Mouse (Mus musculus): ENCODE measurements around the gene Gtf2h2.
"Not testable (repeated sequence)": the region's sequence is repeated elsewhere in the genome, so short reads cannot be mapped to it uniquely, and the experiment has no call there.

Gtf2h2 gene

DNA sequence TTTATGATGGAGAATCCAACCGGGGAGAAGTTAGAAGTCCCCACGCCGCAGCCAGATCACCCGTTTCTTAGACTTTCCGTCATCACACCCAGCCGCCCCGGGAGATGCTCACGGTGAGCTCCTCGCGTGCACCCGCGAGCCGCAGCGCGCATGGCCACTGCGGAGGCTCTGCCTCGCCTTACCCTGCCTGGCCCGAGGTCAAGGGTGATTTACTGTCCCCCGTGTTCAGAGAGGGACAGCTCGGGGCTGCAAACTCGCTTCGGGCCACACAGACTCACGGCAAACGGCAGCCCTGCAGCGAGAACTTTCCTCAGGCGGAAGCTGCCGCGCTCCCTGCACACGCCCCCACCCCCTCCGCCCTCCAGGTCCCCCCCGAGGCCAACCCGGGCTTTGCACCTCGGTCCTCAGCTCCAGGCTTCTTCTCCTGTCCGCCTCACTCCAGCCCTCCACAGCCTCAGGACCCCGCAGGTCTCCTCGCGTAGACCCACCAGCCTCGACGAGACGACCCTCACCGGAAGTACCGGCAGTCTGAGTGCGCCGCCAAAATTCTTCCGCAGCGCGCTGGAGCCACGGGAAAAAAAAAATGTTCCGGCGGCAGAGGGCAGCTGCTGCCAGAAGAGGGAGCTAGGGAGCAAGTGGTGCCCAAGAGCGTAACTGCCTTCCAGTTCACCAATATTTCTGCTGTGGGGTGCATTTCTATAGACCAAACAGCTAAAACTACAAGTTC lies at the start of gene Gtf2h2:
Gene Gtf2h2 (minus strand): TSS at position 519 of the 727 bp plus-strand sequence.
- DNase-seq (ENCODE audit: extremely low spot score, low read depth, low spot score), result peak; percentile 71

- no peak for DNase-seq (ENCODE audit: extremely low spot score, low read depth, low spot score)
Observed at GRCm38 (mm10) chr13:100536149-100536548, 43.8 kb upstream of the Gtf2h2 start.

- DNase-seq (ENCODE audit: extremely low spot score, low read depth, low spot score), result no peak
Observed at GRCm38 (mm10) chr13:100532788-100533365, 40.5 kb upstream of the Gtf2h2 start.

DNA sequence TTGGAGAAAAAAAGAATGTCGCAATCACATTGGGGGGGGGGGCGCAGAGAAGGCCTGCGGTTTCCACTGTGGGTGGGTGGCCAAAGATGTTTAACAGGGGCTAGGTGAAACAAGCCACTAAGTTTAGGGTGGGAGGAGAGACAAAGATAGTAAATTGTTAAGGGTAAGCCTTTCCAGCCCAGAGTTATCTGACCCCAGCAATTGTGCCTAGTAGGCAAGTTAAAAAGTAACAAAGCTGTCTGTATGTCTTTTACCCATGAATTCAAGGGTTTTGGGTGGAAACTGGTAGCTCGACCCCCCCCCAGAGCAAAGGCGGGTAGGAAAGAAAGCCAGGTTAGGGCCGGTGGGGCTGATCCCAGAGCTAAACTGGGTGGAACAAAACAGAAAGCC lies 34.3 kb upstream of the Gtf2h2 start:
- no peak for DNase-seq (ENCODE audit: extremely low spot score, low read depth, low spot score)

DNA sequence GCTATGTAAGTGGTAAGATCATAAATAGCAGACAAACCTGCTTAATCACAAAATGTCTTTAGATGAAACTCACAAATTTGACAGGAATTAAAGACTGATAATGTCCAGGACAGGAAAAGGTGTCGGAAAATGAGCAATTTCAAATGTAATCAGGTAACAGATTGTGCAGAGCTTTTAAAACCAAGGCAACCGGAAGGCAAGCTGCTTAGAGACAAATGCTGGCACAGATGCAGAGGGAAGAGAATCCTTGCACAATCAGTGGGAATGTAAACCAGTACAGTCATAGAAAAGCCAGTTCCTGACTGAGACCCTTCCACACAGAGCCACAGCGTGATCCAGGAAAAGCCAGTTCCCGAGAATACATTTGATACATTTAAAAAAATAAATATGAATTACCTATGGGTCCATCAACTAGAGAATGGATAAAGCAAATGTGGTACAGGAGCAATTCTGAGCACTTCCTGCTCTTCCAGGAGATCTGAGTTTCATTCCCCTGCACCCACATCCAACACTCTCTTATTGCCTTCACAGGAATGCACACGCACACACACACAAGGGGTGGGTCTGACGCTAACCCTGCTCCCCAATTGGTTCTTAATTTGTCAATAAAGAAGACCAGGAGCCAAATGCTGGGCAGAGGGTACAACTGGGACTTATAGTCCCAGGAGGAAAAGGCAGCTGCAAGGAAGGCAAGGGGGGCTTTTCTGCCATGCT lies 33.7 kb upstream of the Gtf2h2 start:
- DNase-seq (ENCODE audit: extremely low spot score, low read depth, low spot score), result no peak

- no peak for DNase-seq (ENCODE audit: extremely low spot score, low read depth, low spot score)
Observed at GRCm38 (mm10) chr13:100524896-100525295, 32.5 kb upstream of the Gtf2h2 start.

GRCm38 (mm10) chr13:100523698-100524097 lies 31.3 kb upstream of the Gtf2h2 start:
- DNase-seq (ENCODE audit: extremely low spot score, low read depth, low spot score), result no peak

DNA sequence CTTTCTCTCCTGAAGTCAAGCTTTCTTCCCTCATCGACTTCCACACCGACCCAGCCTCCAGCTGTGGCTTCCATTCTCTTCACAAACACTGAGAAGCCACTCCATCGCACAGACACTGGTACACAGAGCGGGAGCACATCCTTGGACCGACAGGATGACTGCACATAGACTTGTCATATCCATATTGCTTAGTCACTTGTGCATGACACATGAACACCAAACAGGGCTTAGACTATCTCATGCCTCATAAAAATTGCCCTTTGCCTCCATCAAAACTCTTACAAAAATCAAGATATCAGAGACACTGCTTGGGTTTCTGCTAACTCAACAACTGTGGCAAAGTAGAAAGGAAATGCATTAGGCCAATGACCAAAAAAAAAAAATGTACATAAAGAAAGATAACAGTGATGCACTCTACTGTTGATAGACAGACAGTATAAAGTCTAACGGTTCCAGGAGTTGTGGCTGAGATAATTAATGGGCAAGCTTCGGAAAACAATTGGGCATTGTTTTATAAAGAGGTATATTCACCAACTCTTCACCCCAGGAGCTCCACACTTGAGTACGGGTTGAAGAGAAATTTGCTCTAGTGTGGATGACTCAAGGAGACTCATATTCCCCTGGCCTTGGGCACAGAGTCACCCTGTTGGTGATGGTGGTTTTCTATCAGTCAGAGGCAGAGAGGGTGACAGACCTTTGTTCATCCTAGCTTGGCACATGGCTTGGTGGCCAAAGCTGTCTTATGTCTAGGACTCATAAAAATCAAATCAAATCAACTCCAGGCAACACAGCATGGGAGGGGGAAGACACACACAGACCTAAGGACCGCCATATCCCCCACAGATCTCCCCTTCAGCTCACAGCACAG lies 29.6 kb upstream of the Gtf2h2 start:
- no peak for DNase-seq (ENCODE audit: extremely low spot score, low read depth, low spot score)

GRCm38 (mm10) chr13:100519162-100519561 lies 26.8 kb upstream of the Gtf2h2 start:
- no peak for DNase-seq (ENCODE audit: extremely low spot score, low read depth, low spot score)

- no peak for DNase-seq (ENCODE audit: extremely low spot score, low read depth, low spot score)
Observed at GRCm38 (mm10) chr13:100518191-100518590, 25.8 kb upstream of the Gtf2h2 start.

DNA sequence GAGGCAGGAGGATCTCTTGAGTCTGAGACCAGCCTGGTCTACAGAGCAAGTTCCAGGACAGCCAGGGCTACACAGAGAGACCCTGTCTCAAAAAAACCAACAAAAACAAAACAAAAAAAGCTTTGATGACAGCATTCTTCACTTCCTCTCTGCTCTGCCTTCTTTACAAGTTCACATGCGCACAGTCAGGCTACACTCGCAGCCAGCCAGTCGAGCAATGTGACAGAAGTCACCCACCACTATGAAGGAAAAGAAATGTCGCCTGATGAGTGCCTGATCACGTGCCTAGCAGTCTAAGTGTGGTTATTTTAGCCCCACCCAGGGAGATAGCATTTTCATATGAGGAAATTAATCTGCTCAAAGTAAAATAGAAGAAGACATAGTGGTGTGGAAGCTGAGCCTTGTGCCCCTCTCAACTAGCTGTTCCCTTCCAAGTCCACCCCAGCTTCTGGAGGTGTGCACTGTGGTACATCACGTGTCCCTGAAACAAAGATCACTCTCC lies 25.3 kb upstream of the Gtf2h2 start:
- no peak for DNase-seq (ENCODE audit: extremely low spot score, low read depth, low spot score)

- DNase-seq (ENCODE audit: extremely low spot score, low read depth, low spot score), result no peak
Observed at GRCm38 (mm10) chr13:100516213-100517105, 24.1 kb upstream of the Gtf2h2 start.

DNA sequence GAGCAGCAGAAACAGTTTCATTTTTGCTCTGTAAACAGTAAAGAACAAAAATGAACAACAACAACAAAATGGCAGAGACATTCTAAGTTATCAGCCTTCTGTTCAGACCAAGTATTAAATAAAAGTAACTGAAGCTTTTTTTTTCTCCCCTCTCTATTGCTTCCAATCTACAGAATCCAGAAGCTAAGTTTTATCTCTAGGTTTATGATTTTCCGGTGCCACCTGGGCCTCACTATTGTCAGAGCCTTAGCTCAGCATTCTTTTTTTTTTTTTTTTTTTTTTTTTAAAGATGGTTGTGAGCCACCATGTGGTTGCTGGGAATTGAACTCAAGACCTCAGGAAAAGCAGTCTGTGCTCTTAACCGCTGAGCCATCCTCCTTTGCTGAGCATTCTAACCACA lies 20.4 kb upstream of the Gtf2h2 start:
- no peak for DNase-seq (ENCODE audit: extremely low spot score, low read depth, low spot score)

GRCm38 (mm10) chr13:100511860-100512364 lies 19.5 kb upstream of the Gtf2h2 start:
- DNase-seq (ENCODE audit: extremely low spot score, low read depth, low spot score), result no peak

DNA sequence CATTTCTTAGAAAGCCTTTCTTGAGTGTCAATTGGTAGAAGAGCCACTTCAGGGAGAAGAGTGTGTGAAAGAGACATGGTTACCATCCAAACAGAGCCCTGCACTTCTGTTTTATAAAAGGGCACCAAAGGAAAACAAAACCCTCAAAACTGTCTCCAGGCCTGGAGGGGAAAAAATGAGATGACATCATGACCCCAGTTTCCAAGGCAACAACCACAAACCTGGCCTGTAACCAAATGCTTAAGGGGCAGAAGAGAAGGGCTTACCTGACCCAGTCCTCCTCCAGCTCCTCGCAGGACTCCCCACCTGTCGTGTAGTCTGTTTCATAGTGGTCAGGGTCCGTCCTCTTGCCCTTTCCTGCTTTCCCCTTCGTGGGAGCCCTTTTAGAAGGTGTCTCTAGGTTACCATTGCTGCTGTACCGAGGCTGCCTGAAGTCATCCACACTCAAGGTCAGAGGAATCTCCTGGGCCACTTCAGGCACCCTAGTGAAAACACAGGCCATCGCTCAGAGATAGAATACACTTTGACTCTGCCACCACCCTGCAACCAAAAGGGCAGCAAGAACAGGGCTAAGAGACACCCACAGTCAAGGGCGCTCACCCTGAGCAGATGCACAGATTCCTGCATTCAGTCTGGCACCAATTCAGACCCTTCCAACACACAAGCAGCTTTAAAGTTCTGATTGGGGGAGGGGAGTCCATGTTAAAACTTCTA lies 18.9 kb upstream of the Gtf2h2 start:
- no peak for DNase-seq (ENCODE audit: extremely low spot score, low read depth, low spot score)

DNA sequence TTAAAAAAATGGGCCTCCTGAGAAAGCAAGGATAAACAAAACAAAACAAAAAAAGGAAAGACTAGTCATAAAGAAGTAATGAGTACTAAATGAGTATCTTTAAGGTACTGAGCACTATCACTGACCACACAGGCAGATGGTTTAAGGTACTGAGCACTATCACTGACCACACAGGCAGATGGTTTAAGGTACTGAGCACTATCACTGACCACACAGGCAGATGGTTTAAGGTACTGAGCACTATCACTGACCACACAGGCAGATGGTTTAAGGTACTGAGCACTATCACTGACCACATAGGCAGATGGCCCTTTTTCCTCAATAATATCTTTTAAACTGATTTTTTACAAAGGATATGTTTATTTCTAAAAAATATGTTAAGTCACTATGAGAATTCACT lies 7.2 kb upstream of the Gtf2h2 start:
- not testable (repeated sequence) for DNase-seq (ENCODE audit: extremely low spot score, low read depth, low spot score)

GRCm38 (mm10) chr13:100495337-100495736 lies 3.0 kb upstream of the Gtf2h2 start:
- no peak for DNase-seq (ENCODE audit: extremely low spot score, low read depth, low spot score)

- not testable (repeated sequence) for DNase-seq (ENCODE audit: extremely low spot score, low read depth, low spot score)
Observed at GRCm38 (mm10) chr13:100494370-100494769, 2.0 kb upstream of the Gtf2h2 start.

DNA sequence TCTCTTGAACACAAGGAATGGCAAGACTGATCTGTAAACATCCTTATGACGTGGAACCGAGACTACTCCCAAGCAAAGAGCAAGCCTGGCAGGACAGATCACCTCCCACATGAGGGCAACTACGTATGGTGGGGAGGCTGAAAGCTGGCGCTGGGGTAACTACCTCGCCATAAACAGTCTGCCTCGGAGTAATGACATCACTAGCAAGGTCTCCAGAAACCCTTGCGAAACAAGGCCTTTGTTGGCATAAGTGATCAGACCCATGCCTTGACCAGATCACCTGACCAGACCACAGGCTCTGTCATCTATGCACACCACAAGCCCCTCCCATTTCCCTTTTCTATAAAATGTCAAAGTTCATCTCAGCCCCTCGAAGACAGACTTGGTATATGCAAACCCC lies 934 bp upstream of the Gtf2h2 start:
- no peak for DNase-seq (ENCODE audit: extremely low spot score, low read depth, low spot score)
